Mouse (Mus musculus) telencephalon, adult 2 months (tissue): ENCODE data around the gene Nhs.
"Not testable (repeated sequence)": the region's sequence is repeated elsewhere in the genome, so short reads cannot be mapped to it uniquely, and the experiment has no call there.

Experiments
- DNase-seq: peaks from one replicate; pipeline ENCODE4 v3.0.0-alpha.2; 2011; ENCODE audit warnings: low read depth, low spot score

Nhs gene

GRCm38 (mm10) chrX:161943098-161943680 lies 216.3 kb downstream of the Nhs start:
- no peak for DNase-seq

GRCm38 (mm10) chrX:161940696-161941095 lies 218.8 kb downstream of the Nhs start:
- DNase-seq, result no peak

- DNase-seq, result no peak
Observed at GRCm38 (mm10) chrX:161926683-161927053, 232.9 kb downstream of the Nhs start.

GRCm38 (mm10) chrX:161925973-161926682 lies 233.4 kb downstream of the Nhs start:
- DNase-seq, result no peak

GRCm38 (mm10) chrX:161922655-161923054 lies 236.9 kb downstream of the Nhs start:
- no peak for DNase-seq

GRCm38 (mm10) chrX:161921581-161921980 lies 237.9 kb downstream of the Nhs start:
- no peak for DNase-seq

GRCm38 (mm10) chrX:161909963-161910362 lies 249.6 kb downstream of the Nhs start:
- DNase-seq, result no peak

- no peak for DNase-seq
Observed at GRCm38 (mm10) chrX:161908652-161909403, 250.7 kb downstream of the Nhs start.

- no peak for DNase-seq
Observed at GRCm38 (mm10) chrX:161907595-161908592, 251.6 kb downstream of the Nhs start.

GRCm38 (mm10) chrX:161894442-161894841 lies 265.1 kb downstream of the Nhs start:
- DNase-seq, result no peak

GRCm38 (mm10) chrX:161883661-161884060 lies 275.9 kb downstream of the Nhs start:
- no peak for DNase-seq

- no peak for DNase-seq
Observed at GRCm38 (mm10) chrX:161877123-161877522, 282.4 kb downstream of the Nhs start.

- DNase-seq, result no peak
Observed at GRCm38 (mm10) chrX:161873511-161873910, 286.0 kb downstream of the Nhs start.

- no peak for DNase-seq
Observed at GRCm38 (mm10) chrX:161871306-161871705, 288.2 kb downstream of the Nhs start.

- DNase-seq, result no peak
Observed at GRCm38 (mm10) chrX:161855630-161856029, 303.9 kb downstream of the Nhs start.

- DNase-seq, result no peak
Observed at GRCm38 (mm10) chrX:161853626-161854312, 305.8 kb downstream of the Nhs start.

- DNase-seq, result not testable (repeated sequence)
Observed at GRCm38 (mm10) chrX:161826186-161826585, 333.3 kb downstream of the Nhs start.

GRCm38 (mm10) chrX:161790182-161790581 lies 369.3 kb downstream of the Nhs start:
- no peak for DNase-seq
